Mouse (Mus musculus) mouse embryonic stem cell (cell line): ENCODE results near the gene Jsrp1.
"Not testable (repeated sequence)": the region's sequence is repeated elsewhere in the genome, so short reads cannot be mapped to it uniquely, and the experiment has no call there.

ENCODE experiments used
- in situ Hi-C, 2 experiments: fragments of 300-500 bp; cut with MboI; formaldehyde crosslinking; loops; 1 replicate in 1 of 2; 3 replicates in 1 of 2; pipeline ENCODE4 v1.14.3; 2019 to 2020; ENCODE audit warnings: low sequenced_read_pairs in 2 of 2, low pct_unique_long_range_greater_than_20kb in 1 of 2, mixed read lengths in 1 of 2; ENCODE audit not compliant: unreplicated experiment in 1 of 2

Gene Jsrp1

DNA sequence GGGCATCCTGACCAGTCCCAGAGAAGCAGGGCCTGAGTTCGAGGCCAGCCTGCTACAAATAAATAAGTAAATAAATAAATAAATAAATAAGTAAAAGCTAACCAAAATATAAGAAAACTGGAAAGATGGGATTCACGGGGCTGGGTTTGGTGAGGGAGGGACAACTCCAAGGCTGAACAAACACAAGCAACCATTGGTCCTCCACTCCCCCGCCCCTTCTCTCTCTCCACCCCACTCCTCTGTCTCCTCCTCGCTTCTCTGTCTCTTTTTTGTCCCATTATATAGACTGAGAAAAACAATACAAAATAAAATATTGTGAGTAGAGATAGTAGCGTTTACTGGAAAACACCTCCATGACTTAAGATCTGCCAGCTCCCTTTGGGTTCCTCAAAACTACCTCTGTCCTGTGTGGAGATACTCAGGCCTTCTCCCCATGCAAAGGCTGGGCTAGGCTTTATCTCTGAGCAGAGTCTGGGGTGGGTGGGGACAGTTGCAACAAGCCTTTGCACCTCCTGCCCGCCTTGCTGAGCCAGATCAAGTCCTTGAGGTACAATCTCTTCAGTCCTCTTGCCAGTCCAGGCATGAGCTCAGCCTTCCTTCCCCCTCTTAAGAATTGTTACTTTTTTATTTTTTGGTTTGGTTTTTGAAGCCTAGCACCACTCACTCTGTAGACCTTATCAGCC is 5.4 kb upstream of the Jsrp1 start:
- in situ Hi-C loops = no loop called here

DNA sequence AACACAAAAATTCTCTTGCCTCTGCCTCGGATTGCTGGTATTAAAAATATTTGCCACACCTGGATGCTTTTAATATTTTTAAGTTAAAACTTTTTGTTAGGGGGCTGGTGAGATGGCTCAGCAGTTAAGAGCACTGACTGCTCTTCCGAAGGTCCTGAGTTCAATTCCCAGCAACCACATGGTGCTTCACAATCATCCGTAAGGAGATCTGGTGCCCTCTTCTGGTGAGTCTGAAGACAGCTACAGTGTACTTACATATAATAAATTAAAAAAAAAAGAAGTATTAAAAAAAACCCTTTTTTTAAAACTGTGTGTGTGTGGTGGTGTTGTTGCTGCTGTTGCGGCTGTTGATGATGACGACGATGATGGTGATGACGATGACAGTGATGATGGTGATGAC is 4.7 kb upstream of the Jsrp1 start:
- in situ Hi-C loops = not testable (repeated sequence)

DNA sequence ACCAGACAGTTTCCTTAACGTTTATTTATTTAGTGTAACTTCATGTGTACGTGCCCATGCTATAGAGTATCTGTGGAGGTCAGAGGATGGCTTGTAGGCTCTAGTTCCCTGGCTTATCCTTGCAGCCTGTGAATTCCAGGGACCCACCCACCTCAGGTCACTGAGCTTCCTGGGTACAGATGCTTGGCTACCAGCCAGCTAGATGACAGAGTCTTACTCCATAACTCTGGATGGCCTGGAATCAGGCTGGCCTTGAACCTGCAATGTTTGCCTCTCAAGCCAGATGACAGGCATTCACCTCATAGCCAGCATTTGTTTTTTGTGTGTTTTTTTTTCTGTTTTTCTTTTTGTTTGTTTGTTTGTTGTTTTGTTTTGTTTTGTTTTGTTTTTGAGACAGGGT is 3.9 kb upstream of the Jsrp1 start:
- in situ Hi-C loops = no loop called here

DNA sequence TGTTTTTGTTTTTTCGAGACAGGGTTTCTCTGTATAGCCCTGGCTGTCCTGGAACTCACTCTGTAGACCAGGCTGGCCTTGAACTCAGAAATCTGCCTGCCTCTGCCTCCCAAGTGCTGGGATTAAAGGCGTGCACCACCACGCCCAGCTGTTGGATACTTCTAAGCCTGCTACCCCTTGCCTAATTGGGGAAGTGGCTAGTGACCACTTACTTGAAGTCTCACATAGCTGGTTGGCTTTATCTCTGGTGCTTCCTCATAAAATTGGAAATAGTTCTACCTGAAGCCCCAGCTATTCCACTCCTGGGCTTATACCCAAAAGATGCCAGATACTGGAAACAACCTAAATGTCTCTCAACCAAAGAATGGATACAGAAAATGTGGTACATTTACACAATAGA is 3.0 kb upstream of the Jsrp1 start:
- in situ Hi-C loops = not testable (repeated sequence)

DNA sequence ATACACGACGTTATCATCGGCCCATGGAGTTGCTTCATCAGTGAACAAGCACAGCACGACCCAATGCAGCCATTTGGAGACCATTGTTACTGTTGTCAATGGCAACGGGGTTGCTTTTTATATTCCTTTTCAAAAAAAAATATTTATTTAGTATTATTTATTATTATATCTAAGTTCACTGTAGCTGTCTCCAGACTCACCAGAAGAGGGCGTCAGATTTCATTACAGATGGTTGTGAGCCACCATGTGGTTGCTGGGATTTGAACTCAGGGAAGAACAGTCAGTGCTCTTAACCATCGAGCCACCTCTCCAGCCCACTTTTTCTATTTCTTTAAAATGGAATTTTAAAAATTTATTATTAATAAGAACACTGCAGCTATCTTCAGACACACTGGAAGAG is 1.5 kb upstream of the Jsrp1 start:
- in situ Hi-C loops = no loop called here

DNA sequence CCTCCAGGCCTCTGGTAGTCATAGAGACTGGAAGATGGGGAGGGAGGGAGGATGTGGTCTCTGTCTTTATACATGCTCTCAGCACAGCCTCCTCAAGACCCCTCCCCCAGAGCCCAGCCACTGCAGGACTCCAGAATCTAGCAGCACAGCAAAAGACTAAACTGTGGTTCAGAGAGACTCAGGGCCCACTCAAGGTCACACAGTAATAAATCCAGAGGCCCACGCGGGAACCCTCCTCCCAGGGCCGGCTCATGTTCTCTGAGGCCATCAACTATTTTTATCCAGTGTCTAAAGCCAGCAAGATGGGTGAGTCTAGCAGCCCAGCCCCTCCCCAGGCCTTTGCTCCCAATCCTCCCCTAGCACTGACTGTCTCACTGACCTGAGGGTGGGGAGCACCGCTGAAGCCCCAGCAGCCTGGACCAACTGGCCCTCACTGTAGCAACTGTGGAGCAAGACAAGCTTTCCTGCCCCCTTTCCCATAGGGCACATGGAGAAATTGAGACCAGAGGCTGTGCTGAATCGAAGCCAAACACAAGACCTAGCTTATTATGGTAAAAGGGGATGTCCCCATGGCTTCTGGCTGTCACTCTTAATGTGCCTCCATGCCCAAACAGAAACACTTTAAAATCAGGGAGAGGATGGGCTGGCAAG is 782 bp downstream of the Jsrp1 start:
- in situ Hi-C loops = no loop called here

DNA sequence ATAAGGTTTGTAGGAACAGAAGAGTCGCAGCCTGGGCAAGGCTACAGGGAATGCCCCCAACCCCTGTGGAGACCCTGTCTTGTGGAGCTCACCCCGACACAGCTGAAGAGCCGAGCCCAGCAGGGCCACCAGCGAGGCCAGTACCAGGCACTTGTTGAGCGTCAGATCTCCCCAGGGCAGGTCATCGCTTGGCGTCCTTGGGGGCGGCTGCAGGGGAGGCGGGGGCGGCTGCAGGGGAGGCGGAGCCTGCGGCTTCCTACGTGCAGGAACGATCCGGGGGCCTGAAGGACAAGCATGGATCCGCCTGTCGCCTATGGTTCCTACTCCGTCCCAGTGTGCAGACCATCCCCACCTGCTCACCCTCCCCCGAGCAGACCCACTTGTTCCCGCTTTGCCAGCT is 3.2 kb downstream of the Jsrp1 start:
- in situ Hi-C loops = no loop called here

DNA sequence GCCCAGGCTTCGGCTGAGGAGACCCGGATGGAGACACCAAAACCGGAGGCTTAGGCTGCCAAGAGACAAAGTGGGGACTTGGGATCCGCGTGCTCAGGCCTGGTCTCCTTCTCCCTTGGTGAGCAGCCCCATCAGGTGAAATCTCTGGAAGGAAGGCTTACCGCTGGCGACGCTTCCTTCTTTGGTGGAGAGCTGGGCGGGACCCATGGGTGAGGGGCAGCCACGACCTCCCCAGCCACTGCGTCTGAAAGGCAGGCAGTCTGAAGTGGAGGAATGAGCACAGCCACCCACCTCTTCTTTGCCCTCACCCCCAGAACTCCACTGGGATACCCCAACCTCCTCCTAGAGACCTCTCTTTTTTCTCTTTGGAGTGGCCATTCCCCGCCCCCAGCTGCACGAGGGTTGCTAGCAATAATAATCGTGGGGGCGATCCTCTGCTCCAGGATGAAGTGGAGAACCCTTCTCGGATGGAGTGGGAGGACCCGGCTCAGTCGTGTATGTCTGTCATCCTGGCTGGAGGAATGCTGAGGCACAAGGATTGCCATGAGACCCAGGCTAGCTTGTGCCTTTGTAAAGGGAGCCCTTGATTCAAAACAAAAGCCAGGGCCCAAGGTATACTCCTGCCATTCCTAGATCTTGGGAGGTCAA is 4.2 kb downstream of the Jsrp1 start:
- in situ Hi-C loops = loop anchor here in 1 of 2 experiments (5.0 kb wide), 1 partner anchor 62 kb away; no protein-coding TSS in a partner anchor

DNA sequence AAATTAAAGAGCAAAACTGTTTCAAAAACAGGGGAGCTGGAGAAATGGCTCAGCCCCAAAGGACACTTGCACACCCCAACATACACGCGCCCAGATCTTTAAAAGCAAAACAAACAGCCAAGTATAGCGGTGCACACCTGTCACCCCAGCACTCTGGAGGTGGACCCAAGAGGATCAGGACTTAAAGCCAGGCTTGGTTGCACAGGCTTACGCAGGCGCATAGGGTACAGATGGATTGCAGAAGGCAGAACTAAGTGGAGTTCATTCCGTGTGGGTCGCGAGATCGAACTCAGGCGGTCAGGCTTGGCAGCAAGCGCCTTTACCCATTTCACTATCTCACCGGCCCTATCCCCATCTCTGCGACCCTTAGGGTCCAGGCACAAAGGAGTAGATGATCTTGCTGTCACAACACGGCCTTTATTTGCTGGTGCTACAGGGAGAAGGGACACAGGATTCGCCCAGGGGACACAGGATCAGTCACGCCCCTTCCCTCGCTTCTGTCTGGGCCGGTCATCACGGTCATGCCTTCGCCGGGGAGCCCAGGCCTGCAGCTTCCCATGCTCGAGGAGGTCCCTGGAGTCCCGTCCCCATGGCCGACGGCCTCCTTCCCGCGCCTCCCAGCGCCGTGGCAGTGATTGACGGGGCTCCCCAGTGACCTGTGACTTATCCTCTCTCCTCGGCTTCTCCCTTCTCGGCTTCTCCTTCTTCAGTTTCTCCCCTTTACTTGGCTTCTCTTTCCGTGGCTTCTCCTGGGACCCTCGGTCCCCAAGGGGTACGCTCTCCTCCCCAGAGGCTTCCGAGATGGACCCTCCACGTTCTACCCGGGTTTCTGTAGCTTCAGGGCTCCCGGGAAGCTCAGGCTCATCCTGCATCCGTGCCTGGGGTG is 5.0 kb downstream of the Jsrp1 start:
- in situ Hi-C loops = loop anchor here in 1 of 2 experiments (5.0 kb wide), 1 partner anchor 61 kb away; no protein-coding TSS in a partner anchor

DNA sequence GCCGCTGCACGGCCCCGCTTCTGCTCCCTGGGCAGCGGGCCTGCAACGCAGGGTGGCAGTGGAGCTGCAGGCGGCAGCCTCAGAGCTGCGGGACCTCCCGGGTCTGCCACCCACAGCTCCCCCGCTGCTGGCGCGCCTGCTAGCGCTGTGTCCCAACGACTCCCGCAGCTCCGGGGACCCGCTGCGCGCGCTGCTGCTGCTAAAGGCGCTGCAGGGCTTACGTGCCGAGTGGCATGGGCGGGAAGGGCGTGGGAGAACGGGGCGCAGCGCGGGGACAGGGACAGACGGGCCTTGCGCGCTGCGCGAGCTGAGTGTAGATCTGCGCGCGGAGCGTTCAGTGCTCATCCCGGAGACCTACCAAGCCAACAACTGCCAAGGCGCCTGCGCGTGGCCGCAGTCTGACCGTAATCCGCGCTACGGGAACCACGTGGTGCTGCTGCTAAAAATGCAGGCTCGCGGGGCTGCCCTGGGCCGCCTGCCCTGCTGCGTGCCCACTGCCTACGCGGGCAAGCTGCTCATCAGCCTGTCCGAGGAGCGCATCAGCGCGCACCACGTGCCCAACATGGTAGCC is 6.2 kb downstream of the Jsrp1 start:
- in situ Hi-C loops = loop anchor here in 1 of 2 experiments (5.0 kb wide), 1 partner anchor 60 kb away; no protein-coding TSS in a partner anchor

DNA sequence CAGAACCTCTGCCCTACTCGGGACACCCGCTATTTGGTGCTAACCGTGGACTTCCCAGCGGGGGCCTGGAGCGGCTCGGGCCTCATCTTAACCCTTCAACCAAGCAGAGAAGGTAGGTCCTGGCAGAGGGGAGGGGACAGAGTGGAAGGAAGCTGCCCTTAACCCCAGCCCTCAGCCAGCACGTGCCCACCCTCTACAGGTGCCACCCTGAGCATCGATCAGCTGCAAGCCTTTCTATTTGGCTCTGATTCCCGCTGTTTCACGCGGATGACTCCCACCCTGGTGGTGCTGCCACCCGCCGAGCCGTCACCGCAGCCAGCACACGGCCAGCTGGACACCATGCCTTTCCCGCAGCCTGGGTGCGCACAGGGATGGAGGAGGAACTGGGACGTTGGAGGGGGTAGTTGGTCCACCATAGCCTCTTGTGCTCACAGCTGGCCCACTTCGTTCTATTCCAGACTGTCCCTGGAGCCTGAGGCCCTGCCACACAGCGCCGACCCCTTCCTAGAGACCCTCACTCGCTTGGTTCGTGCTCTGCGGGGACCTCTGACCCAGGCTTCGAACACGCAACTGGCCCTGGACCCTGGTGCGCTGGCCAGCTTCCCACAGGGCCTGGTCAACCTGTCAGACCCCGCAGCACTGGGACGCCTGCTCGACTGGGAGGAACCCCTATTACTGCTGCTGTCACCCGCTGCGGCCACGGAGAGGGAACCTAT is 6.8 kb downstream of the Jsrp1 start:
- in situ Hi-C loops = loop anchor here in 1 of 2 experiments (5.0 kb wide), 1 partner anchor 59 kb away; no protein-coding TSS in a partner anchor

DNA sequence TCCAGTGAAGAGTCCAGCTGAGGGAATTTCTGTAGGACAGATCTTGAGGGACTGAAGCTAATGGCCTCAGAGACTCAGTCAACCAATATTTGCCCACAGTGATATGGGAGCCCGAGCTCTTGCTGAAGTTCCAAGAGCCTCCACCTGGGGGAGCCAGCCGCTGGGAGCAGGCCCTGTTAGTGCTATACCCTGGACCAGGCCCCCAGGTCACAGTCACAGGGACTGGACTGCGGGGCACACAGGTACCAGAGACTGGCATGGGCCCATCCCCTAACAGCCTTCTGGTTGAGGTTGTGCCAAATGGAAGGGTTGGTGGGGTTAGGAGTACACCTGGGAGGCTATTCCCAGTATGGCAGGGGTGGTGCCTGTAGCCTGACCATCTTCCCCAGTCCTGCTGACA is 7.4 kb downstream of the Jsrp1 start:
- in situ Hi-C loops = loop anchor here in 1 of 2 experiments (5.0 kb wide), 1 partner anchor 59 kb away; no protein-coding TSS in a partner anchor

DNA sequence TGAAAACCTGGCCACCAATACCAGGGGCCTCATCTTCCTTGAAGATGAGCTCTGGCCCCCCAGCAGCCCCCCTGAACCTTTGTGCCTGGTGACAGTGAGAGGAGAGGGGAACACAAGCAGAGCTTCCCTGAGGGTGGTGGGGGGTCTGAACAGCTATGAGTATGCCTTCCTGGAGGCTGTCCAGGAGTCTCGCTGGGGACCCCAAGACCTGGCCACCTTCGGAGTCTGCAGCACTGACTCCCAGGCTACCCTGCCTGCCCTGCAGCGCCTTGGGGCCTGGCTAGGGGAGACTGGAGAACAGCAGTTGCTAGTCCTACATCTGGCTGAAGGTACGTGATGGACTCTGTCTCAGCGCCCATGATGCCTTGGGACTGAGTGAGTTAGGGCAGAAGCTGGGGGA is 8.0 kb downstream of the Jsrp1 start:
- in situ Hi-C loops = loop anchor here in 1 of 2 experiments (5.0 kb wide), 1 partner anchor 58 kb away; no protein-coding TSS in a partner anchor

DNA sequence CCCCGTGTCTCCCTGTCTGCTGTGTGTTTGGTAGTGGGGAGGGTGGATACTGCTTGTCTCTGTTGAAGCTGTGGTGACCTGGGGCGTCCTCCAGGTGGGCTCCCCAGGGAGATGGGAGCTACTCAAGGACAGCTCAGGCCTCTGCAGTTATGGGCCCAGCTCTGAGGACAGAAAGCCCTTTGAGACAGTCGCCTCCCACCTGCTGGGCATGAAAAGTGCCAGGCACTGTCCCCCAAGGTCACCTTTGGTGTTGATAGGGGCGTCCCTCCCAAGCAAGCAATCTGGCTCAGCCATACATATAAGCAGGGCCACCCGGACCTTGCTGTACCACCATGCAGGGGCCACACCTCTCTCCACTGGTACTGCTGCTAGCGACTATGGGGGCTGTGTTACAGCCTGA is 8.4 kb downstream of the Jsrp1 start, which contains the start of gene Amh:
TSS of gene Amh (plus strand) at position 328 of the 400 bp plus-strand sequence.
- in situ Hi-C loops = loop anchor here in 1 of 2 experiments (5.0 kb wide), 1 partner anchor 58 kb away; no protein-coding TSS in a partner anchor

DNA sequence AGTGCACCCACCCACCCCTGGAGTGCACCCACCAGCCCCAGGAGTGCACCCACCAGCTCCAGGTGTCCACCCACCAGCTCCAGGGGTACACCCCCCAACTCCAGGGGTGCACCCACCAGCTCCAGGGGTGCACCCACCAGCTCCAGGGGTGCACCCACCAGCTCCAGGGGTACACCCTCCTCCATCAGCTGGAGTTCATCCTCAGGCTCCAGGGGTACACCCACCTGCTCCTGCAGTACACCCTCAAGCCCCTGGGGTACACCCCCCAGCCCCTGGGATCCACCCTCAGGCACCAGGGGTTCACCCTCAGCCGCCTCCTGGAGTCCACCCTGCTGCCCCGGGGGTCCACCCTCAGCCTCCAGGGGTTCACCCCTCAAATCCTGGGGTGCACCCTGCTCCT is 9.0 kb downstream of the Jsrp1 start:
- in situ Hi-C loops = no loop called here

DNA sequence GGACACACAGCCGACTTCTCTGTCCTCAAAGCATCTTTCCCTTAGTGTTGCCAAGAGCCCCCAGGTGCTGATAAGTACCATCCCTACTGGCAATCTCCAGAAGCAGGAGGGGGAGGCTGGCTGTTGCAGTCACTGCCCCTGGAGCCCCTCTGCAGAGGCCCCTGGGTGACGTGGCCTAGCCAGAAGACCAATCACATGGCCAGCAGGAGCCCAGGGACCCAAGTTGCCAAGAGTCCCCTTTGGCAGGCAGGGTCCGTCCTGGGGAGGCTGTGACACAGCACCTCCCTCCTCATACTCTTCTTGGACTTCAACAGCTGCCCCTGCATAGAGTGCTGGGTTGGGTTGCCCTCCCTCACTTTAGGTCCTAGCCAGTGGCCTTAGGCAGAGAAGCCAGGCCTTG is 10.3 kb downstream of the Jsrp1 start:
- in situ Hi-C loops = no loop called here

DNA sequence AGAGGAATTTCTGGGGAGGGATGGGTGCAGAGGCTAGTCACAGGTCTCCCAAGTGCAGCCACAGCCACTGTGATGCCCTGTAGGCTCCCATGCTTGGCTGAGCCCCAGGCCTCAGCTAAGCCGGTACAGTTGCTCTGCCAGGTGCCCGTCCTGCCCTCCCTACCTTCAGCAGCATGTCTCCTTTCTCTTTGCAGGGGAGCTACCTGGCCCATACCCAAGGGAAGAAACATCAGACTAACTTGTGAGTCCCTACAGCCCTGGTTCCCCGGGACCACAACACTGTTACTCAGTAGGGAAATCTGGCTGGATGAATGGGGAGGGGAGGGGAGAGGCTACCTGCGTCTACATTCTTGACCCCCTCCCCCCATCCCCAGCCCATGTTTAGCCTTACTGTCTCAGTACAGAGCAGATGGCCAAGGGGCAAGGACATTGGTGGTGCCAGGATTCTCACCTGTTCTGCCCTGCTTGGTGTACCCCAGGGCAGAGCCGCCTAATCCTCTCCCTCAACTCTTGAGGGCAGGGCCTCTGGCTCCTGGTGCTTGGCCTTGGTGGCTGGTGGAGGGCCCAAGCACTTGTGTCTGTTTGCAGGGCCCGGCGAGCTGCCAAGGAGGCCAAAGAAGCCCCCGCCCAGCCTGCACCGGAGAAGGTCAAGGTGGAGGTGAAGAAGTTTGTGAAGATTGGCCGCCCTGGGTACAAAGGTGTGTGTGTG is 10.9 kb downstream of the Jsrp1 start:
- in situ Hi-C loops = no loop called here
